Mouse (Mus musculus) liver, embryonic 13.5 days (tissue): ENCODE results near the gene Necab3. TPM values are rescaled to one million over a fixed set of nuclear protein-coding genes. Genes with fewer than 3 reads are reported as not detected.

Experiments
- ATAC-seq: fragments of 200-750 bp; cut with Nextera tagmentation; 2 replicates; pipeline ENCODE4 v1.8.0; 2017; ENCODE audit warnings: low read depth, mild to moderate bottlenecking, moderate number of reproducible peaks, moderate library complexity
- DNase-seq: peaks from one replicate; pipeline ENCODE4 v3.0.0; 2022
- H3K27ac ChIP-seq: fragments of 300-500 bp; sonication (generic); 2 replicates; pipeline ENCODE4 v1.5.1; 2015; ENCODE audit warnings: moderate library complexity, mild to moderate bottlenecking, inconsistent platforms
- H3K27me3 ChIP-seq: fragments of 300-500 bp; sonication (generic); 2 replicates; pipeline ENCODE4 v1.6.1; 2015; ENCODE audit warnings: mild to moderate bottlenecking, inconsistent platforms
- H3K36me3 ChIP-seq: fragments of 300-500 bp; sonication (generic); 2 replicates; pipeline ENCODE4 v1.6.1; 2015; ENCODE audit warnings: mild to moderate bottlenecking, inconsistent platforms
- H3K4me1 ChIP-seq: fragments of 300-500 bp; sonication (generic); replicated peaks from 2 replicates; pipeline ENCODE4 v1.6.1; 2015; ENCODE audit warnings: inconsistent platforms
- H3K4me2 ChIP-seq: fragments of 300-500 bp; sonication (generic); 2 replicates; pipeline ENCODE4 v1.6.1; 2015; ENCODE audit warnings: inconsistent platforms, mild to moderate bottlenecking, moderate library complexity
- H3K4me3 ChIP-seq: fragments of 300-500 bp; sonication (generic); replicated peaks from 2 replicates; pipeline ENCODE4 v1.5.1; 2015; ENCODE audit warnings: mild to moderate bottlenecking, inconsistent platforms
- H3K9ac ChIP-seq: fragments of 300-500 bp; sonication (generic); 2 replicates; pipeline ENCODE4 v1.6.1; 2015; ENCODE audit warnings: mild to moderate bottlenecking, inconsistent platforms
- H3K9me3 ChIP-seq: fragments of 300-500 bp; sonication (generic); replicated peaks from 2 replicates; pipeline ENCODE4 v1.6.1; 2016; ENCODE audit warnings: inconsistent platforms
- WGBS: fragments of 180-500 bp; shearing (Covaris S2); methylation state at CpG from one replicate; pipeline ENCODE4 v1.1.7; 2015; ENCODE audit not compliant: insufficient replicate concordance; 5-methylcytosine and 5-hydroxymethylcytosine counted together
- polyA plus RNA-seq: library from polyadenylated mRNA; unstranded; fragments of >200 nt; fragmentation: Nextera tagmentation; extraction: Ambion mirVana; gene quantifications from 2 replicates; pipeline ENCODE4 v1.2.1, GENCODE M21; 2015

The Necab3 gene
- polyA plus RNA-seq, result 0.81 and 0.88 TPM in 2 replicates

- WGBS, result 3% methylated on average over 34 of the region's 34 CpGs
- Histone ChIP-seq H3K9me3 (no peaks in the 10 kb centered on the region), H3K27me3 (no peaks in the 10 kb centered on the region), H3K27ac (peak within 1 kb of the TSS; percentile 36), H3K36me3 (peaks cover 38% of the 10 kb centered on the region), H3K4me2 (peak within 1 kb of the TSS; percentile 75), H3K4me1 (peaks cover 30% of the 10 kb centered on the region), H3K4me3 (peak within 1 kb of the TSS; percentile 51), H3K9ac (peak within 1 kb of the TSS; percentile 64)
- ATAC-seq (peak; percentile 75), DNase-seq (peak; percentile 33)
Observed at GRCm38 (mm10) chr2:154558264-154559039, at the start of gene Necab3. Gene Necab3 (minus strand): TSS chr2:154558890.

DNA sequence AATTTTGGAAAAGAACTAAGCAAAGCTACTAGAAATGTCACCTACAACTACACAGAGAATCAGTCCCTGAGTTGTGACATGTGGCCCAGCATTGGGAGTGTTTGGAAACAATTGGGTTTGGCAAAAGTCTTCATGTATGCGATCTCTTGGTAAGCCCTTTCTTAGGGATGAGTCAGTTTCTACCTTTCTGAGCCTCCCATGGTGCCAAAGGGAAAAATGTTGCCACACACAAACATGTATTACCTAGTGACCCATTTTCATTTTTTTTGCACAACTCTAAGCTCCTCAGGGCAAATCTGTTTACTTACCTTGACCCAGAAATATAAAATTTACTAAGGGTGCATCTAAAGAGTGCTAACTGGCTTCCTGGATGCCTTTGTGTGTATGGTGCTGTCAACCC, 48.3 kb upstream of the Necab3 start:
- WGBS, result 76% methylated on average over 1 of the region's 1 CpGs
- peaks cover 47% of the 10 kb centered on the region for H3K4me1 ChIP-seq
- H3K9me3 ChIP-seq, result no peaks in the 10 kb centered on the region
- no peaks in the 10 kb centered on the region for H3K27me3 ChIP-seq
- H3K4me2 ChIP-seq, result no peak overlapping the region
- ATAC-seq (no peak), DNase-seq (no peak)
- no peak overlapping the region for H3K27ac ChIP-seq
- H3K9ac ChIP-seq, result no peak overlapping the region
- no peaks in the 10 kb centered on the region for H3K36me3 ChIP-seq
- H3K4me3 ChIP-seq, result no peak overlapping the region

DNA sequence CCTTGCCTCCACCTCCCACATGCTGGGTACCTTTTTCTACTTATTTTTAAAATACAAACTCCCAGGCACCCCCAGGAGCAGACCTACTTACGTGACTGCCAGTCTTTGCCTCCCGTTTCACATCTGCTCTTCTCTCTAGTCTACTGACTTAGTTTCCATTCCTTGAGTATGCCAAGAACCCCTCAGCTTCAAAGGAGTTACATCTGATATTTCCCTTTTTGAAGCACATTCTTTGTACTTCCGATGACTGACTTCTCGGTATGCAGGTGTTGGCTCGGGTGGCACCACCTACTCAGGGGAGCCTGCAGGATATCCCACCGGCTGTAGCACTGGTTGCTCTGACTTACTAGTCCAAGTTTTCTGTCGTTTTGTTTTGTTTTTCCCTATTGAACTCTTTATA, 45.5 kb upstream of the Necab3 start:
- peak overlapping the region; percentile 72 for H3K9ac ChIP-seq
- H3K4me3 ChIP-seq, result peak overlapping the region; percentile 54
- WGBS, result 16% methylated on average over 7 of the region's 7 CpGs
- H3K9me3 ChIP-seq, result no peaks in the 10 kb centered on the region
- peak overlapping the region; percentile 87 for H3K27ac ChIP-seq
- no peak for DNase-seq
- peak overlapping the region; percentile 80 for H3K4me2 ChIP-seq
- H3K4me1 ChIP-seq, result peaks cover 50% of the 10 kb centered on the region
- no peaks in the 10 kb centered on the region for H3K27me3 ChIP-seq
- H3K36me3 ChIP-seq, result no peaks in the 10 kb centered on the region
- ATAC-seq, result no peak

DNA sequence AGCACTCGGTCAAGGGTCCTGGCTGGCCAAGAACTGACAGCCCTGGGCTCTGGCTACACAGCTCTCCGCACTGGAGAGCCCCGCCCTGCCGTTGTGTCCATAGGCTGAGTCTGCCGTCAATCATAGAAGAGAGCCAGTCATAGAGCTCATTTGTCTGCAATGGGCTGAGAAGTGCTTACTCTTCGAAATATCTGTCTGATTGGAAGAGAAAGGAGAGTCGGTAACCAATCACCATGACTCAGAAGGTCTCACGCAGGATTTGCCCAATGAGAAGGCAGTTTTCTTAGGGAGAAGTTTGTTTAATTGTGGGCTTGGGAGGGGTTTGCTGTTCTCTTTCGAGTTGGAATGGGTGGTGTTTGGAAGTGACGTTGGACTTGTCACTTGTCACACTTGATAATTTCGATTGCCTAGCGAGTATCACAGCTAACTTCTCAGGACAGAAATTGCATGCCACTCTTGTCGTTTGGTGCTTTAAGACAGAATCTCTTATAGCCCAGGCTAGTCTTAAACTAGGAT, 45.0 kb upstream of the Necab3 start, which contains the start of gene Pxmp4:
TSS of gene Pxmp4 (minus strand) at position 71 of the 516 bp plus-strand sequence.
- no peaks in the 10 kb centered on the region for H3K9me3 ChIP-seq
- under 1% methylated on average over 13 of the region's 13 CpGs for WGBS
- H3K4me1 ChIP-seq, result peaks cover 50% of the 10 kb centered on the region
- H3K27me3 ChIP-seq, result no peaks in the 10 kb centered on the region
- H3K4me3 ChIP-seq, result peak within 1 kb of the TSS; percentile 78
- H3K27ac ChIP-seq, result peak within 1 kb of the TSS; percentile 91
- H3K36me3 ChIP-seq, result no peaks in the 10 kb centered on the region
- H3K9ac ChIP-seq, result peak within 1 kb of the TSS; percentile 91
- DNase-seq (peak; percentile 98), ATAC-seq (peak; percentile 100)
- peak within 1 kb of the TSS; percentile 80 for H3K4me2 ChIP-seq

DNA sequence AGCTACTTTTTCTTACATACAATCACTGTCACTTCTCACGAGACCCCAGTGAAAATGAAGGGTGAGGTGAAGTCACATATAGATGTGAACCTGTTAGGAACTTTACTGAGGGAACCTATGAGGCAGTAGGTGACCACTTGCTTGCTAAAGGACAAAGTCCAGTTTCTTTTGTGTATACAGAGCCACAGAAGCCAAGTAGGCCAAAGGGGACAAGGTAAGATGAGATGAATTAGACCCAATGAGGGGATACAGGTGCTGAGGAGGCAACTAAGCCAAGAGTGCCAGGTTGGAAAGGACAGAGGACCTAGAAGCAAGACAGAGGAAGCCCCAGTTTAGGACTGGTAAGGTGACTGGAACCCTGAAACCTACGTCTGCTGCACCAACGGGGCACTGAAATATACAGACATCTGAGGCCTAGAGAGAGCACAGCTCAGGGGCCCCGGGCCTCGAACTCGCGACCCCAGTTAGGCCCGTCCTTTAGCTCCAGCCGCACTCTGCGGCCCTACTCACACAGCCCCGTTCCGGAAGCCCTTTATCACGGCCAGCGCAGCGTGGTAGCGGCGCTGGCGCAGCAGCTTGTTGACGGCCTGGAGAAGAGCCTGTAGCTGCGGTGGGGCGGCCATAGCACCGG, 44.4 kb upstream of the Necab3 start:
- Histone ChIP-seq H3K27ac (peak overlapping the region; percentile 91), H3K9ac (peak overlapping the region; percentile 91), H3K4me1 (peaks cover 50% of the 10 kb centered on the region), H3K27me3 (no peaks in the 10 kb centered on the region), H3K4me3 (peak overlapping the region; percentile 78), H3K4me2 (peak overlapping the region; percentile 77), H3K36me3 (no peaks in the 10 kb centered on the region), H3K9me3 (no peaks in the 10 kb centered on the region)
- ATAC-seq (no peak), DNase-seq (no peak)
- 4% methylated on average over 22 of the region's 22 CpGs for WGBS

- H3K27ac ChIP-seq, result no peak overlapping the region
- no peak overlapping the region for H3K4me3 ChIP-seq
- H3K4me1 ChIP-seq, result peaks cover 58% of the 10 kb centered on the region
- WGBS, result 51% methylated on average over 3 of the region's 3 CpGs
- no peak for ATAC-seq
- H3K9ac ChIP-seq, result no peak overlapping the region
- no peak for DNase-seq
- H3K36me3 ChIP-seq, result no peaks in the 10 kb centered on the region
- H3K9me3 ChIP-seq, result no peaks in the 10 kb centered on the region
- H3K27me3 ChIP-seq, result no peaks in the 10 kb centered on the region
- peak overlapping the region; percentile 17; the same call in 1 of the 2 replicates for H3K4me2 ChIP-seq
Observed at GRCm38 (mm10) chr2:154601324-154601723, 42.6 kb upstream of the Necab3 start.

DNA sequence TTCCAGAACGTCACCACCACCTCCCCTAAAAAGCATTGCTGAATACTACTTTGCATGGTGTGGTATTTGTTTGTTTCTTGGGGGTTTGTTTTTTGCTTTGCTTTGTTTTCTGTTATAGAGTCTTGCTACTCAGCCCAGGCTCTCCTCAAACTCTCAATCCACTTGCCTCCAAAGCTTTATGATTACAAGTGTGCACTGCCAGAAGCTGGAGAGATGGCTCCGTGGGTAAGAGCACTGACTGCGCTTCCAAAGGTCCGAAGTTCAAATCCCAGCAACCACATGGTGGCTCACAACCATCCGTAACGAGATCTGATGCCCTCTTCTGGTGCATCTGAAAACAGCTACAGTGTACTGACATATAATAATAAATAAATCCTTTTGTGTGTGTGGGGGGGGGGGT, 41.9 kb upstream of the Necab3 start:
- no peak overlapping the region for H3K4me2 ChIP-seq
- H3K9ac ChIP-seq, result no peak overlapping the region
- 65% methylated on average over 6 of the region's 6 CpGs for WGBS
- no peak overlapping the region for H3K27ac ChIP-seq
- no peaks in the 10 kb centered on the region for H3K9me3 ChIP-seq
- ATAC-seq (no peak), DNase-seq (no peak)
- no peak overlapping the region for H3K4me3 ChIP-seq
- H3K36me3 ChIP-seq, result peaks cover 5% of the 10 kb centered on the region
- H3K4me1 ChIP-seq, result peaks cover 58% of the 10 kb centered on the region
- H3K27me3 ChIP-seq, result no peaks in the 10 kb centered on the region

DNA sequence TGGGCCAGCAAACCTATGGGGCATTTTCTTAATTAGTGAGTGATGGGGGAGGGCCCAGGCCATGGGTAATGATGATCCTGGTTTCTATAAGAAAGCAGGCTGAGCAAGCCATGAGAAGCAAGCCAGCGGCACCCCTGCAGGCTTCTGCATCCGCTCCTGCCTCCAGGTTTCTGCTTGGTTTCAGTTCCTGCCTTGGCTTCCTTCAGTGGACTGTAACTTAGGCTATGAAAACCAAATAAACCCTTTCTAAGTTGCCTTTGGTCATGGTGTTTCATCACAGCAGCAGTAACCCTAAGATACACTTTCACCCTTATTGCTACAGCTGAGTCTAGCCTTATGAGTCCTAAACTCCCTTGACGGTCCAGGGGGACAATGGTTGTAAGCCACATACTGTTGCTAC, 38.7 kb upstream of the Necab3 start:
- Histone ChIP-seq H3K27me3 (no peaks in the 10 kb centered on the region), H3K36me3 (peaks cover 32% of the 10 kb centered on the region)

DNA sequence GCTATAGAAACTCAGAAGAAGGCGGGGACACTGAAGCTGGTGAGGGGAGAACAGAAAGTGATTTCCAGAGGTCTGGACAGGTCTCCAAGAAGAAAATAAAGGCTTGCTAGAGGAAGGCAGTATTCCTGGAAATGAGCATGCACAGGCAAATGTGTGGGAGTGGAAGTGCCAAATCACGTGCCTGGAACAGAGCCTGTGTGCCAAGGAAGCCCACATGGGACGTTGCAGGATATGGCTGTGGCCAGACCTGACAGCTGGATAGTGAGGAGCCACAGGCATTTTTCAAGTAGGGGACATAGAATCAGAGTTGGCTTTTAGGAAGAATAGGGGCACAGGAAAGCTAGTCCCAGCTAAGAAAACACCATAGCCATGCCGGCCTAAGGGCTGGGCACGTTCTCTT, 37.1 kb upstream of the Necab3 start:
- H3K9ac ChIP-seq, result no peak overlapping the region
- no peak overlapping the region for H3K27ac ChIP-seq
- ATAC-seq (no peak), DNase-seq (no peak)
- no peaks in the 10 kb centered on the region for H3K9me3 ChIP-seq
- H3K4me2 ChIP-seq, result no peak overlapping the region
- H3K4me1 ChIP-seq, result peaks cover 21% of the 10 kb centered on the region
- H3K27me3 ChIP-seq, result no peaks in the 10 kb centered on the region
- H3K36me3 ChIP-seq, result peaks cover 40% of the 10 kb centered on the region
- H3K4me3 ChIP-seq, result no peak overlapping the region
- 77% methylated on average over 5 of the region's 5 CpGs for WGBS

More for the DNA sequence above, 38.7 kb upstream of the Necab3 start:
- Histone ChIP-seq H3K4me2 (no peak overlapping the region), H3K4me3 (no peak overlapping the region), H3K9ac (no peak overlapping the region), H3K27ac (no peak overlapping the region), H3K9me3 (no peaks in the 10 kb centered on the region), H3K4me1 (peaks cover 33% of the 10 kb centered on the region)
- 75% methylated on average over 3 of the region's 3 CpGs for WGBS
- ATAC-seq (no peak), DNase-seq (no peak)

GRCm38 (mm10) chr2:154593025-154593424, 34.3 kb upstream of the Necab3 start:
- Histone ChIP-seq H3K4me3 (no peak overlapping the region), H3K27me3 (no peaks in the 10 kb centered on the region), H3K4me2 (no peak overlapping the region), H3K27ac (no peak overlapping the region), H3K4me1 (peaks cover 7% of the 10 kb centered on the region; the same call in 1 of the 2 replicates), H3K9me3 (no peaks in the 10 kb centered on the region), H3K9ac (no peak overlapping the region), H3K36me3 (peaks cover 40% of the 10 kb centered on the region)
- ATAC-seq, result no peak
- WGBS, result 52% methylated on average over 3 of the region's 3 CpGs
- DNase-seq, result no peak

- H3K36me3 ChIP-seq, result peaks cover 56% of the 10 kb centered on the region
- no peak overlapping the region for H3K27ac ChIP-seq
- H3K4me3 ChIP-seq, result no peak overlapping the region
- no peak for ATAC-seq
- no peak for DNase-seq
- H3K9me3 ChIP-seq, result no peaks in the 10 kb centered on the region
- H3K4me1 ChIP-seq, result no peaks in the 10 kb centered on the region
- no peak overlapping the region for H3K4me2 ChIP-seq
- H3K9ac ChIP-seq, result no peak overlapping the region
- WGBS, result 62% methylated on average over 3 of the region's 3 CpGs
- H3K27me3 ChIP-seq, result no peaks in the 10 kb centered on the region
Observed at GRCm38 (mm10) chr2:154591239-154591638, 32.5 kb upstream of the Necab3 start.
